Mouse (Mus musculus) cerebellum, adult 2 months (tissue): ENCODE data around the gene Plcb4.

ENCODE experiments used
- CTCF ChIP-seq: fragments of 200-500 bp; IDR thresholded peaks from 2 replicates; pipeline ENCODE4 v1.5.1; 2011; ENCODE audit warnings: low read depth, mild to moderate bottlenecking, control low read depth, low read length, moderate library complexity, borderline replicate concordance; ENCODE audit not compliant: insufficient read depth
- POLR2A ChIP-seq: fragments of 200-500 bp; IDR thresholded peaks from 2 replicates; pipeline ENCODE4 v1.6.1; 2011; ENCODE audit warnings: low read length, control low read depth, borderline replicate concordance; ENCODE audit not compliant: insufficient read depth

DNA sequence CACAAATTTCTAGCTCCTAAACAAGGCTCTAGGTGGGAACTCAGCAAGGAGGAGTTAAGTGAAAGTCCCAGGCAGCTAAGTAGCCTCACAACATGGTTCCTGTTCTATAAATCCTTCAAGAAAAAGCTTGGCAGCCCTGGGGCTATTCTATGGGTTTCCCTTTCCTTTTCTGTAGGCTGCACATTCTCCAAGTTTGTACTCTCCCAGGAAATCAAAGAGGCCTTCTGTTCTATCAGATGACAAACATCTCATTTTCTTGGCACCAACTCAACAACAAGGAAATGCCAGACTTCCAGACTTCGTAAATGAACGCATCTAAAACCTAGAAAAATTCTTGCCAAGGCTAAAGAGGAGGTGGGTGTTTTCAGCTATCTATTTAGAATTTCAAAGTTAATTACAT, 38.9 kb upstream of the Plcb4 start:
- no peak for TF ChIP-seq POLR2A
- no peak for TF ChIP-seq CTCF
